10 mouse cellular contexts compared by ENCODE assay signal in genomic region chr5:34642932-34643331, GRCm38 (mm10). TPM values are rescaled to one million over a fixed set of nuclear protein-coding genes. Genes with fewer than 3 reads are reported as not detected.
A peak's percentile ranks its signal among the peaks of the same experiment; 100 is the strongest.
DNase-seq lines count a peak whose midpoint lies in the region; ATAC-seq and TF ChIP-seq lines count a peak whose summit lies in the region.
"Had no signal": no experiment of that assay in that cellular context is flagged by ENCODE, and none has a peak within 500 bp of the region (broad histone marks: within the 10 kb centered on the region; RNA-seq: fewer than 3 reads in every experiment).

No protein-coding gene starts in this region.

- H3K4me3 ChIP-seq in hindbrain, postnatal 0 days (ENCODE audit: low read length): no peak overlapping the region
- H3K4me3 ChIP-seq: limb, embryonic 15.5 days had no signal

- no peaks in the 10 kb centered on the region for H3K27me3 ChIP-seq in hindbrain, postnatal 0 days (ENCODE audit: insufficient read depth, low read length)
- H3K27me3 ChIP-seq: limb, embryonic 15.5 days had no signal

- H3K4me1 ChIP-seq in hindbrain, postnatal 0 days (ENCODE audit: insufficient read depth, low read length): no peaks in the 10 kb centered on the region
- H3K4me1 ChIP-seq: limb, embryonic 15.5 days had no signal

- no peak overlapping the region for H3K4me2 ChIP-seq in hindbrain, postnatal 0 days (ENCODE audit: low read depth, low read length)
- H3K4me2 ChIP-seq: limb, embryonic 15.5 days had no signal

- no peak overlapping the region for H3K27ac ChIP-seq in hindbrain, postnatal 0 days
- H3K27ac ChIP-seq: limb, embryonic 15.5 days had no signal

- H3K9ac ChIP-seq in hindbrain, postnatal 0 days (replicated peaks; ENCODE audit: low read length): no peak overlapping the region
- H3K9ac ChIP-seq: limb, embryonic 15.5 days had no signal

- ATAC-seq in common myeloid progenitor, adult 5-6 weeks (replicated peaks; ENCODE audit: low read depth, poor library complexity, severe bottlenecking): peak; percentile 83
- peak; percentile 87 for ATAC-seq in hindbrain, postnatal 0 days
- ATAC-seq in megakaryocyte-erythroid progenitor cell, adult 5-6 weeks (replicated peaks; ENCODE audit: low FRiP score, low TSS enrichment, poor library complexity, severe bottlenecking): peak; percentile 85

- peaks cover 67% of the 10 kb centered on the region for H3K36me3 ChIP-seq in hindbrain, postnatal 0 days (ENCODE audit: insufficient read depth, low read length)

- 59% methylated on average over 5 of the region's 5 CpGs for WGBS in hindbrain, postnatal 0 days

- no peaks in the 10 kb centered on the region for H3K9me3 ChIP-seq in hindbrain, postnatal 0 days (ENCODE audit: low read length)
- H3K9me3 ChIP-seq: G1E; limb, embryonic 15.5 days had no signal

- TF ChIP-seq CTCF in hindbrain, postnatal 0 days (IDR thresholded peaks at IDR 0.05; ENCODE audit: low read depth): peak; percentile 73

- DNase-seq in adrenal gland, postnatal 14 days: peak; percentile 50
- DNase-seq in adrenal gland, adult 8-10 months: no peak
- DNase-seq in CD4-positive, CD25-positive, alpha-beta regulatory T cell, adult 2 months (ENCODE audit: low read depth, low spot score): peak; percentile 79
- peak; percentile 70 for DNase-seq in hindbrain, postnatal 0 days (ENCODE audit: low spot score)
- peak; percentile 38 to 62 for DNase-seq in layer of hippocampus, postnatal 36 days
- peak; percentile 47 to 59 for DNase-seq in spleen, postnatal 36 days (ENCODE audit: low spot score in 2 of 2)

RNA-seq across cellular contexts. Expression of gene Mfsd10, which starts 5.9 kb away (rescaled TPM):
- total RNA-seq in adrenal gland, postnatal 14 days (2021): 37.6 and 40.3 TPM in 2 replicates
- 10 to 100 TPM; 29.6 to 54.5 (median 45.8) TPM for total RNA-seq in adrenal gland, adult 8-10 months (2022)
- 81.7 and 82.5 TPM in 2 replicates for total RNA-seq in common myeloid progenitor, adult 5-6 weeks (2017)
- 95.0 and 109 TPM in 2 replicates for total RNA-seq in hindbrain, postnatal 0 days (2014; rRNA removed)
- 72.0 and 92.0 TPM in 2 replicates for polyA plus RNA-seq in hindbrain, postnatal 0 days (2015; fragmentation: Nextera tagmentation; extraction: Ambion mirVana)
- total RNA-seq in layer of hippocampus, postnatal 36 days (2021): 10 to 100 TPM; 35.3 to 49.4 TPM
- total RNA-seq in megakaryocyte-erythroid progenitor cell, adult 5-6 weeks (2014; fragmentation: Nextera tagmentation): 92.8 and 130 TPM in 2 replicates
- total RNA-seq in megakaryocyte-erythroid progenitor cell, adult 5-6 weeks (2017): 43.7 and 60.1 TPM in 2 replicates

RNA-seq across cellular contexts. Expression of gene Nop14, which starts 17.0 kb away (rescaled TPM):
- 21.9 and 26.8 TPM in 2 replicates for total RNA-seq in adrenal gland, postnatal 14 days (2021)
- total RNA-seq in adrenal gland, adult 8-10 months (2022): 10 to 100 TPM; 23.9 to 25.8 (median 24.1) TPM
- 72.9 and 76.4 TPM in 2 replicates for total RNA-seq in common myeloid progenitor, adult 5-6 weeks (2017)
- 4.9 and 9.7 TPM in 2 replicates for total RNA-seq in hindbrain, postnatal 0 days (2014; rRNA removed)
- polyA plus RNA-seq in hindbrain, postnatal 0 days (2015; fragmentation: Nextera tagmentation; extraction: Ambion mirVana): 20.0 and 20.2 TPM in 2 replicates
- total RNA-seq in layer of hippocampus, postnatal 36 days (2021): 10 to 100 TPM; 13.0 to 15.1 TPM
- 61.6 and 62.0 TPM in 2 replicates for total RNA-seq in megakaryocyte-erythroid progenitor cell, adult 5-6 weeks (2014; fragmentation: Nextera tagmentation)
- total RNA-seq in megakaryocyte-erythroid progenitor cell, adult 5-6 weeks (2017): 79.6 and 94.2 TPM in 2 replicates

RNA-seq across cellular contexts. Expression of gene Grk4, which starts 17.2 kb away (rescaled TPM):
- total RNA-seq in adrenal gland, postnatal 14 days (2021): 2.1 and 2.7 TPM in 2 replicates
- total RNA-seq in adrenal gland, adult 8-10 months (2022): 1 to 10 TPM; 1.9 to 5.3 (median 3.1) TPM
- 0.91 and 0.92 TPM in 2 replicates for total RNA-seq in common myeloid progenitor, adult 5-6 weeks (2017)
- total RNA-seq in hindbrain, postnatal 0 days (2014; rRNA removed): 0.93 and 2.1 TPM in 2 replicates
- polyA plus RNA-seq in hindbrain, postnatal 0 days (2015; fragmentation: Nextera tagmentation; extraction: Ambion mirVana): 5.1 and 5.3 TPM in 2 replicates
- 1 to 10 TPM; 6.6 to 7.0 TPM for total RNA-seq in layer of hippocampus, postnatal 36 days (2021)
- total RNA-seq in megakaryocyte-erythroid progenitor cell, adult 5-6 weeks (2014; fragmentation: Nextera tagmentation): 0.74 and 5.0 TPM in 2 replicates
- 0.65 and 0.99 TPM in 2 replicates for total RNA-seq in megakaryocyte-erythroid progenitor cell, adult 5-6 weeks (2017)
